Mouse (Mus musculus): ENCODE measurements at regions not wholly inside any gene's neighbourhood (a gene's known extent, or its start where the extent isn't known, plus 50 kb on each side); places are given as distances from the start of the nearest gene placed in this dataset.

DNA sequence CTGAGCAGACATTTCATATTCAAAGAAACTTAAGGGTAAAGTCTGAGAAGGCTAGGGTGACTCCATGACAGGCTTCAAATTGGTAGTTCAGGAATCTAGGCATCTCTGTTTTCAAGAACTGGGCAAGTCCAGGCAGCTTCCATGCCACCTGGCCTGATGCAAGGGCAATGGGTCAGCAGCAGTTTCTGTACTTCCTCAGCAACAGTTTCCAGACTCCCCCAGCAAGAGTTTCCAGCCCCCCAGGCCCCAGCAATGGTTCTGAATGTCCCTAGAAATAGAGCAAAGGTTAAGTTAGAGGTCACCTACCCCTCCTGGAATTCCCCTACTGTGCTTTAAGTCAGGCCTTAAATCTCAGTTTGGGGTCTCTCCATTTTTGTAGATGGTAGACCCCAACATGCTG, 203.6 kb upstream of the Nabp1 start:
- H3K27me3 ChIP-seq (replicated peaks) = no peaks in the 10 kb centered on the region
- TF ChIP-seq GATA1 (IDR thresholded peaks at IDR 0.05; ENCODE audit: borderline replicate concordance, low read length) (no peak), FLI1 (IDR thresholded peaks at IDR 0.05; ENCODE audit: low read length) (no peak)
- no peaks in the 10 kb centered on the region for H3K4me1 ChIP-seq
- no peak overlapping the region for H3K4me3 ChIP-seq (replicated peaks)
- H3K9me3 ChIP-seq = peaks cover 9% of the 10 kb centered on the region; the same call in 1 of the 2 replicates
- H3K36me3 ChIP-seq (replicated peaks; ENCODE audit: low read length) = no peaks in the 10 kb centered on the region

DNA sequence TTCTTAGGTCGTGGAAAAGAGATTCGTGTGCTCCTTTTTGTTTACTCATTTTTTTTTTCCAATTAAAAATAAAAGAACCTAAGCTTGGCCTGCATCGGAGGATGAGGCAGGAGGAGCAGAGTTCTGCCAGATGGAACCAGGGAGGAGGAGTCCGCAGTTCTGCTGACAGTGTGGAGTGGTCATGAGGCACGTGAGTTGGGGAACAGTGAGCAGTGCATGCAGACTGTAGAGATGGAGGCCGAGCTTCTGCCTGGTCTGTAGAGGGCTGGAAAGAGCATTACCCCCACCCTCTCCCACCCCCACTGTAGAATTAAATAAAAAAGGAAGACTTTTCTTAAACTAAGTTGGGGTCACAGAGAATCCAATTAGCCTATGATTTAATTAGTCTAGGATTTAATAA, 202.5 kb upstream of the Nabp1 start:
- Histone ChIP-seq H3K36me3 (replicated peaks; ENCODE audit: low read length) (no peaks in the 10 kb centered on the region), H3K9me3 (peaks cover 7% of the 10 kb centered on the region; the same call in 1 of the 2 replicates), H3K4me3 (replicated peaks) (no peak overlapping the region), H3K27me3 (replicated peaks) (no peaks in the 10 kb centered on the region), H3K4me1 (no peaks in the 10 kb centered on the region)
- no peak for TF ChIP-seq GATA1 (IDR thresholded peaks at IDR 0.05; ENCODE audit: borderline replicate concordance, low read length)
- TF ChIP-seq FLI1 (IDR thresholded peaks at IDR 0.05; ENCODE audit: low read length) = no peak

GRCm38 (mm10) chr1:51678290-51678928, 200.2 kb upstream of the Nabp1 start:
- Histone ChIP-seq H3K9me3 (peaks cover 6% of the 10 kb centered on the region), H3K36me3 (replicated peaks; ENCODE audit: low read length) (no peaks in the 10 kb centered on the region), H3K27me3 (replicated peaks) (no peaks in the 10 kb centered on the region), H3K4me1 (no peaks in the 10 kb centered on the region), H3K4me3 (replicated peaks) (no peak overlapping the region)
- TF ChIP-seq FLI1 (IDR thresholded peaks at IDR 0.05; ENCODE audit: low read length) (no peak), GATA1 (IDR thresholded peaks at IDR 0.05; ENCODE audit: borderline replicate concordance, low read length) (no peak)

DNA sequence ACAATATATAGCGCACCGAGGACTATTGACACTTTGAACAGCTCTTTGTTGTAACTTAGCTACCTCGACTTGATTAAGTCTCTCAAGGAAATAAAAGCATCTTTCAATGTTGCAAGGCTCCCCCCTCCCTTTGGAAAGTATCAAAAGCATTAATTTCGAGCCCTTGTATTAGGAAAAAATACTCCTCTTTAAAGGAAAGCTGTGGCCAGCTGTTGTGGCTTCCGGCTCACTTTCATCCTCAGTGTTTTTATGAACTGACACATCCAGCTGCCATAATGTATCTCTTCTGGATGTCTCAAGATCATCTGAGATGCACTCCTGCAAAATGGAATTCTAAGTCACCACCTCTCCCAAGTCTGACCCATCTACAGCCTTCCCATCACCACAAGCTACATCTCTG, 199.6 kb upstream of the Nabp1 start:
- peaks cover 10% of the 10 kb centered on the region for H3K9me3 ChIP-seq
- H3K36me3 ChIP-seq (replicated peaks; ENCODE audit: low read length) = no peaks in the 10 kb centered on the region
- TF ChIP-seq GATA1 (IDR thresholded peaks at IDR 0.05; ENCODE audit: borderline replicate concordance, low read length) (no peak), FLI1 (IDR thresholded peaks at IDR 0.05; ENCODE audit: low read length) (no peak)
- H3K27me3 ChIP-seq (replicated peaks) = no peaks in the 10 kb centered on the region
- H3K4me3 ChIP-seq (replicated peaks) = no peak overlapping the region
- H3K4me1 ChIP-seq = no peaks in the 10 kb centered on the region

GRCm38 (mm10) chr1:51671691-51672090, 193.5 kb upstream of the Nabp1 start:
- H3K4me1 ChIP-seq = no peaks in the 10 kb centered on the region
- H3K9me3 ChIP-seq = peaks cover 8% of the 10 kb centered on the region
- no peaks in the 10 kb centered on the region for H3K27me3 ChIP-seq (replicated peaks)
- H3K4me3 ChIP-seq (replicated peaks) = no peak overlapping the region
- no peaks in the 10 kb centered on the region for H3K36me3 ChIP-seq (replicated peaks; ENCODE audit: low read length)
- TF ChIP-seq FLI1 (IDR thresholded peaks at IDR 0.05; ENCODE audit: low read length) = no peak
- TF ChIP-seq GATA1 (IDR thresholded peaks at IDR 0.05; ENCODE audit: borderline replicate concordance, low read length) = no peak

DNA sequence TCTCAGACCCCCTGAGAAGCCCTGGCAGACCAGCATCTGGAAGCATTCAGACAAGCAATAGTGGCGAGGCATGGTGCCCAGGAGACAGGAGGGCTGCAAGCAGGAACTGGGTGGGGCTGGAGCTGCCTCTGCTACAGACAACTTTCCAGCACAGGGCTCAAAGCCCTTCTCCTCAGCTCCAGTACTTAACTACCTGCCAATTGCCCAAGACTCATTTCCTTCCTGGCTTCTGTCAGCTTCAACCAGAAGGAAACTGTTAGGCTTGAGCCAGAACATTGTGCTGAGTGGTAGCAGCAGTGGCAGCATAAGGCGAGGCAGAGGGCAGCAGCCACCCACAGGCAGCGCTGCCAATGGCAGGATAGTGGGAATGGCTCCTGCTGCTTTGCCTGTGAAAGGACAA, 193.1 kb upstream of the Nabp1 start:
- H3K27me3 ChIP-seq (replicated peaks) = no peaks in the 10 kb centered on the region
- no peak overlapping the region for H3K4me3 ChIP-seq (replicated peaks)
- H3K9me3 ChIP-seq = peaks cover 8% of the 10 kb centered on the region
- no peak for TF ChIP-seq GATA1 (IDR thresholded peaks at IDR 0.05; ENCODE audit: borderline replicate concordance, low read length)
- TF ChIP-seq FLI1 (IDR thresholded peaks at IDR 0.05; ENCODE audit: low read length) = no peak
- H3K36me3 ChIP-seq (replicated peaks; ENCODE audit: low read length) = no peaks in the 10 kb centered on the region
- no peaks in the 10 kb centered on the region for H3K4me1 ChIP-seq

DNA sequence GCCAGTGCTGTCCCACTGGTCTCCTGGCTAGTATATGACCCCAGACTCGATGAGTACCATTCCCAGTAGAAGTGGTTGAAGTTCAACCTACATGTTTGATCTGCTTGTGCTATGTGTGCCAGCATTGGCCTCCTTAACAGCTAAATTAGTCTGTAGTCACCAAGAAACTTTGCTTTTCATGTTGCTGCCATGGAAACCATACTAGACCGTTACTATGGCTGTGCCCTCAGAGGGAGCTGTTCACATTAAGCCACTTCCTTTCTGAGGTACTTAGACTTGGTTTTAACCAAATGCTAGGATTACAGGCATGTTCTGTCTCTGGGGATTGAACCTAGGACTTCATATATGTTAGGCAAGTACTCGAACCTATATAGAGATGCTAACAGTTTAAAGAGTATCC, 191.8 kb upstream of the Nabp1 start:
- H3K4me1 ChIP-seq = no peaks in the 10 kb centered on the region
- no peak for TF ChIP-seq FLI1 (IDR thresholded peaks at IDR 0.05; ENCODE audit: low read length)
- TF ChIP-seq GATA1 (IDR thresholded peaks at IDR 0.05; ENCODE audit: borderline replicate concordance, low read length) = no peak
- H3K27me3 ChIP-seq (replicated peaks) = no peaks in the 10 kb centered on the region
- peaks cover 8% of the 10 kb centered on the region for H3K9me3 ChIP-seq
- no peak overlapping the region for H3K4me3 ChIP-seq (replicated peaks)
- H3K36me3 ChIP-seq (replicated peaks; ENCODE audit: low read length) = no peaks in the 10 kb centered on the region

GRCm38 (mm10) chr1:51668881-51669280, 190.7 kb upstream of the Nabp1 start:
- Histone ChIP-seq H3K4me1 (no peaks in the 10 kb centered on the region), H3K4me3 (replicated peaks) (no peak overlapping the region), H3K27me3 (replicated peaks) (no peaks in the 10 kb centered on the region), H3K9me3 (peaks cover 8% of the 10 kb centered on the region), H3K36me3 (replicated peaks; ENCODE audit: low read length) (no peaks in the 10 kb centered on the region)
- TF ChIP-seq FLI1 (IDR thresholded peaks at IDR 0.05; ENCODE audit: low read length) (no peak), GATA1 (IDR thresholded peaks at IDR 0.05; ENCODE audit: borderline replicate concordance, low read length) (no peak)

GRCm38 (mm10) chr1:51660531-51660930, 182.3 kb upstream of the Nabp1 start:
- Histone ChIP-seq H3K4me3 (replicated peaks) (no peak overlapping the region), H3K36me3 (replicated peaks; ENCODE audit: low read length) (no peaks in the 10 kb centered on the region), H3K9me3 (no peaks in the 10 kb centered on the region), H3K27me3 (replicated peaks) (no peaks in the 10 kb centered on the region), H3K4me1 (no peaks in the 10 kb centered on the region)
- TF ChIP-seq FLI1 (IDR thresholded peaks at IDR 0.05; ENCODE audit: low read length) (no peak), GATA1 (IDR thresholded peaks at IDR 0.05; ENCODE audit: borderline replicate concordance, low read length) (no peak)

GRCm38 (mm10) chr1:51657203-51657602, 179.0 kb upstream of the Nabp1 start:
- no peaks in the 10 kb centered on the region for H3K9me3 ChIP-seq
- no peaks in the 10 kb centered on the region for H3K36me3 ChIP-seq (replicated peaks; ENCODE audit: low read length)
- TF ChIP-seq GATA1 (IDR thresholded peaks at IDR 0.05; ENCODE audit: borderline replicate concordance, low read length) (no peak), FLI1 (IDR thresholded peaks at IDR 0.05; ENCODE audit: low read length) (no peak)
- no peaks in the 10 kb centered on the region for H3K4me1 ChIP-seq
- no peaks in the 10 kb centered on the region for H3K27me3 ChIP-seq (replicated peaks)
- H3K4me3 ChIP-seq (replicated peaks) = no peak overlapping the region

GRCm38 (mm10) chr1:51650653-51650995, 172.4 kb upstream of the Nabp1 start:
- Histone ChIP-seq H3K9me3 (no peaks in the 10 kb centered on the region), H3K4me1 (no peaks in the 10 kb centered on the region), H3K36me3 (replicated peaks; ENCODE audit: low read length) (no peaks in the 10 kb centered on the region), H3K4me3 (replicated peaks) (no peak overlapping the region), H3K27me3 (replicated peaks) (no peaks in the 10 kb centered on the region)
- TF ChIP-seq FLI1 (IDR thresholded peaks at IDR 0.05; ENCODE audit: low read length) = no peak
- TF ChIP-seq GATA1 (IDR thresholded peaks at IDR 0.05; ENCODE audit: borderline replicate concordance, low read length) = no peak

All from megakaryocyte, embryonic 14.5 days (primary cell).